Mouse (Mus musculus): Measurements from ENCODE around the gene Cab39l. TPM values are rescaled to one million over a fixed set of nuclear protein-coding genes. Genes with fewer than 3 reads are reported as not detected.
A peak's percentile ranks its signal among the peaks of the same experiment; 100 is the strongest.

Gene Cab39l
- total and polyA plus RNA-seq, 3 experiments: 7.9 to 26.0 (median 23.8) TPM

GRCm38 (mm10) chr14:59625806-59626364 is 185.1 kb downstream of the Cab39l start:
- Histone ChIP-seq H3K4me1 (ENCODE audit: control insufficient read depth, insufficient read depth, low read length) (no peaks in the 10 kb centered on the region), H3K36me3 (ENCODE audit: control insufficient read depth, insufficient read depth, low read length) (no peaks in the 10 kb centered on the region), H3K27ac (no peak overlapping the region; the same call in 1 of the 2 replicates), H3K4me3 (peak overlapping the region; percentile 52), H3K79me2 (replicated peaks; ENCODE audit: control insufficient read depth, insufficient read depth, low read length) (no peaks in the 10 kb centered on the region), H3K27me3 (ENCODE audit: control insufficient read depth, insufficient read depth, low read length) (no peaks in the 10 kb centered on the region; the same call in 1 of the 2 replicates), H3K9ac (ENCODE audit: low read depth, low read length) (peak overlapping the region; percentile 63)
- TF ChIP-seq EP300 (IDR thresholded peaks at IDR 0.05; ENCODE audit: insufficient read depth, low read depth, low read length) (no peak), POLR2A (IDR thresholded peaks at IDR 0.05; ENCODE audit: insufficient read depth, low read depth, low read length) (no peak), CTCF (IDR thresholded peaks at IDR 0.05) (no peak)
- peak; percentile 24 to 27 for DNase-seq
- WGBS: under 1% methylated on average over 51 of the region's 51 CpGs
- intact Hi-C loops (cut with DNase I): no loop called here

- 56% methylated on average over 8 of the region's 8 CpGs for WGBS
- H3K4me3 ChIP-seq: no peak overlapping the region
- H3K27ac ChIP-seq: no peak overlapping the region
- no peaks in the 10 kb centered on the region for H3K4me1 ChIP-seq (ENCODE audit: control insufficient read depth, insufficient read depth, low read length)
- H3K79me2 ChIP-seq (replicated peaks; ENCODE audit: control insufficient read depth, insufficient read depth, low read length): no peaks in the 10 kb centered on the region
- H3K9ac ChIP-seq (ENCODE audit: low read depth, low read length): no peak overlapping the region
- DNase-seq: no peak
- TF ChIP-seq EP300 (IDR thresholded peaks at IDR 0.05; ENCODE audit: insufficient read depth, low read depth, low read length) (no peak), CTCF (IDR thresholded peaks at IDR 0.05) (no peak), POLR2A (IDR thresholded peaks at IDR 0.05; ENCODE audit: insufficient read depth, low read depth, low read length) (no peak)
- intact Hi-C loops (cut with DNase I): no loop called here
- no peaks in the 10 kb centered on the region; the same call in 1 of the 2 replicates for H3K27me3 ChIP-seq (ENCODE audit: control insufficient read depth, insufficient read depth, low read length)
- H3K36me3 ChIP-seq (ENCODE audit: control insufficient read depth, insufficient read depth, low read length): no peaks in the 10 kb centered on the region
These were observed 185.9 kb downstream of the Cab39l start for GRCm38 (mm10) chr14:59626711-59627110.

- intact Hi-C loops (cut with DNase I): no loop called here
- Histone ChIP-seq H3K27me3 (ENCODE audit: control insufficient read depth, insufficient read depth, low read length) (no peaks in the 10 kb centered on the region; the same call in 1 of the 2 replicates), H3K27ac (no peak overlapping the region), H3K9ac (ENCODE audit: low read depth, low read length) (no peak overlapping the region), H3K4me3 (no peak overlapping the region), H3K79me2 (replicated peaks; ENCODE audit: control insufficient read depth, insufficient read depth, low read length) (no peaks in the 10 kb centered on the region), H3K36me3 (ENCODE audit: control insufficient read depth, insufficient read depth, low read length) (no peaks in the 10 kb centered on the region), H3K4me1 (ENCODE audit: control insufficient read depth, insufficient read depth, low read length) (no peaks in the 10 kb centered on the region)
- 65% methylated on average over 9 of the region's 9 CpGs for WGBS
- DNase-seq: no peak
- TF ChIP-seq POLR2A (IDR thresholded peaks at IDR 0.05; ENCODE audit: insufficient read depth, low read depth, low read length): no peak
- TF ChIP-seq EP300 (IDR thresholded peaks at IDR 0.05; ENCODE audit: insufficient read depth, low read depth, low read length): no peak
- no peak for TF ChIP-seq CTCF (IDR thresholded peaks at IDR 0.05)
These were observed 186.4 kb downstream of the Cab39l start for GRCm38 (mm10) chr14:59627142-59627680.

- intact Hi-C loops (cut with DNase I): no loop called here
- H3K79me2 ChIP-seq (replicated peaks; ENCODE audit: control insufficient read depth, insufficient read depth, low read length): no peaks in the 10 kb centered on the region
- no peak for DNase-seq
- H3K4me3 ChIP-seq: no peak overlapping the region
- no peaks in the 10 kb centered on the region; the same call in 1 of the 2 replicates for H3K27me3 ChIP-seq (ENCODE audit: control insufficient read depth, insufficient read depth, low read length)
- H3K4me1 ChIP-seq (ENCODE audit: control insufficient read depth, insufficient read depth, low read length): no peaks in the 10 kb centered on the region
- 63% methylated on average over 7 of the region's 7 CpGs for WGBS
- H3K9ac ChIP-seq (ENCODE audit: low read depth, low read length): no peak overlapping the region
- TF ChIP-seq POLR2A (IDR thresholded peaks at IDR 0.05; ENCODE audit: insufficient read depth, low read depth, low read length) (no peak), EP300 (IDR thresholded peaks at IDR 0.05; ENCODE audit: insufficient read depth, low read depth, low read length) (no peak), CTCF (IDR thresholded peaks at IDR 0.05) (no peak)
- no peak overlapping the region for H3K27ac ChIP-seq
- H3K36me3 ChIP-seq (ENCODE audit: control insufficient read depth, insufficient read depth, low read length): no peaks in the 10 kb centered on the region
These were observed 187.1 kb downstream of the Cab39l start for GRCm38 (mm10) chr14:59627823-59628222.

GRCm38 (mm10) chr14:59629308-59629707 is 188.5 kb downstream of the Cab39l start:
- TF ChIP-seq POLR2A (IDR thresholded peaks at IDR 0.05; ENCODE audit: insufficient read depth, low read depth, low read length) (no peak), CTCF (IDR thresholded peaks at IDR 0.05) (no peak), EP300 (IDR thresholded peaks at IDR 0.05; ENCODE audit: insufficient read depth, low read depth, low read length) (no peak)
- Histone ChIP-seq H3K4me1 (ENCODE audit: control insufficient read depth, insufficient read depth, low read length) (no peaks in the 10 kb centered on the region), H3K36me3 (ENCODE audit: control insufficient read depth, insufficient read depth, low read length) (no peaks in the 10 kb centered on the region), H3K79me2 (replicated peaks; ENCODE audit: control insufficient read depth, insufficient read depth, low read length) (no peaks in the 10 kb centered on the region), H3K4me3 (no peak overlapping the region), H3K27ac (no peak overlapping the region), H3K27me3 (ENCODE audit: control insufficient read depth, insufficient read depth, low read length) (no peaks in the 10 kb centered on the region; the same call in 1 of the 2 replicates), H3K9ac (ENCODE audit: low read depth, low read length) (no peak overlapping the region)
- intact Hi-C loops (cut with DNase I): no loop called here
- WGBS: 88% methylated on average over 15 of the region's 15 CpGs
- DNase-seq: no peak

- H3K9ac ChIP-seq (ENCODE audit: low read depth, low read length): no peak overlapping the region
- H3K27ac ChIP-seq: no peak overlapping the region
- intact Hi-C loops (cut with DNase I): no loop called here
- no peaks in the 10 kb centered on the region for H3K36me3 ChIP-seq (ENCODE audit: control insufficient read depth, insufficient read depth, low read length)
- H3K4me3 ChIP-seq: no peak overlapping the region
- TF ChIP-seq CTCF (IDR thresholded peaks at IDR 0.05) (no peak), POLR2A (IDR thresholded peaks at IDR 0.05; ENCODE audit: insufficient read depth, low read depth, low read length) (no peak), EP300 (IDR thresholded peaks at IDR 0.05; ENCODE audit: insufficient read depth, low read depth, low read length) (no peak)
- no peak for DNase-seq
- no peaks in the 10 kb centered on the region for H3K27me3 ChIP-seq (ENCODE audit: control insufficient read depth, insufficient read depth, low read length)
- no peaks in the 10 kb centered on the region for H3K79me2 ChIP-seq (replicated peaks; ENCODE audit: control insufficient read depth, insufficient read depth, low read length)
- WGBS: 91% methylated on average over 9 of the region's 9 CpGs
- H3K4me1 ChIP-seq (ENCODE audit: control insufficient read depth, insufficient read depth, low read length): no peaks in the 10 kb centered on the region
These were observed 189.3 kb downstream of the Cab39l start for GRCm38 (mm10) chr14:59630096-59630495.

All from heart, adult 2 months (tissue).